In the genomic region with DNA sequence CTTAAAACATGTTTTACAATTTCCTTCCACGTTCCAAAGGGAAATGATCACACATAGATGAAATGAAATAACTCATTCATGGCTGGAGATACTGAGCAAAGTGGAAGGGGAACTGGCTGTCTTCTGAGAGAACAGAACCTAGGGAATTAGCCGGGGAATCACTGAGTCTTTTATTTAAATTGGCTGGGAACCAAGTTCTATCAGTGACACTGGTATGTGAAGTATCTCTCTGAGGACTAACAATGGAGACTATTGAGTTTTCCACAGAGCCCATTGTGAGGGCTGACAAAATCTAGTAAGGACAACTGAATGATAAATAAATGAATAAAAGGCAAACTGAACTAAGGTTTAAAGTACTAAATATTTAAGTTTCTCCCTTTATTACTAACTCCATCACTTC, we compare ENCODE assay signal across 19 mouse cellular contexts.
A peak's percentile ranks its signal among the peaks of the same experiment; 100 is the strongest.
DNase-seq lines count a peak whose midpoint lies in the region; ATAC-seq lines count a peak whose summit lies in the region.
"Had no signal": no experiment of that assay in that cellular context is flagged by ENCODE, and none has a peak within 500 bp of the region (broad histone marks: within the 10 kb centered on the region; RNA-seq: fewer than 3 reads in every experiment).

No protein-coding gene starts in this region.

- no peak overlapping the region for H3K4me2 ChIP-seq in forebrain, embryonic 12.5 days
- no peak overlapping the region for H3K4me2 ChIP-seq in kidney, embryonic 16.5 days (replicated peaks; ENCODE audit: low read depth, low read length)
- H3K4me2 ChIP-seq in hindbrain, embryonic 14.5 days (replicated peaks) = no peak overlapping the region
- H3K4me2 ChIP-seq: limb, embryonic 15.5 days; midbrain, embryonic 12.5 days; stomach, embryonic 15.5 days had no signal

- no peaks in the 10 kb centered on the region for H3K36me3 ChIP-seq in forebrain, embryonic 12.5 days (replicated peaks)
- no peaks in the 10 kb centered on the region for H3K36me3 ChIP-seq in forebrain, embryonic 10.5 days (replicated peaks)
- H3K36me3 ChIP-seq in kidney, embryonic 16.5 days (ENCODE audit: insufficient read depth, low read length) = no peaks in the 10 kb centered on the region
- no peaks in the 10 kb centered on the region for H3K36me3 ChIP-seq in hindbrain, embryonic 14.5 days (replicated peaks; ENCODE audit: control insufficient read depth, insufficient read depth)
- H3K36me3 ChIP-seq: limb, embryonic 15.5 days; midbrain, embryonic 12.5 days; stomach, embryonic 15.5 days had no signal

- 0 out of 2 replicates have a peak, but pooled peaks have one; percentile 47 for ATAC-seq in forebrain, embryonic 12.5 days (ENCODE audit: low FRiP score)
- ATAC-seq in kidney, embryonic 16.5 days (ENCODE audit: low FRiP score, low TSS enrichment) = peak; percentile 35; the same call in 1 of the 2 replicates
- peak; percentile 60; the same call in 1 of the 2 replicates for ATAC-seq in hindbrain, embryonic 14.5 days (ENCODE audit: low FRiP score)

- H3K27ac ChIP-seq in forebrain, embryonic 12.5 days = no peak overlapping the region
- H3K27ac ChIP-seq in forebrain, embryonic 10.5 days = no peak overlapping the region
- H3K27ac ChIP-seq in kidney, embryonic 16.5 days (ENCODE audit: low read length) = no peak overlapping the region
- no peak overlapping the region for H3K27ac ChIP-seq in hindbrain, embryonic 14.5 days
- H3K27ac ChIP-seq: limb, embryonic 15.5 days; midbrain, embryonic 12.5 days; stomach, embryonic 15.5 days had no signal

- H3K4me3 ChIP-seq in forebrain, embryonic 12.5 days (replicated peaks) = no peak overlapping the region
- H3K4me3 ChIP-seq in forebrain, embryonic 10.5 days = no peak overlapping the region
- H3K4me3 ChIP-seq in kidney, embryonic 16.5 days (ENCODE audit: low read length) = no peak overlapping the region
- no peak overlapping the region for H3K4me3 ChIP-seq in hindbrain, embryonic 14.5 days (replicated peaks; ENCODE audit: low read length)
- H3K4me3 ChIP-seq: erythroblast, embryonic 14.5 days; limb, embryonic 15.5 days; midbrain, embryonic 12.5 days; stomach, embryonic 15.5 days had no signal

- no peak for DNase-seq in forebrain, embryonic 10.5 days (ENCODE audit: extremely low spot score, low spot score)
- DNase-seq in kidney, postnatal 25 days = no peak
- DNase-seq in R1 (ENCODE audit: low read depth, low spot score) = peak; percentile 1
- DNase-seq in hindbrain, embryonic 14.5 days (ENCODE audit: low spot score) = peak; percentile 29
- DNase-seq in thymus, postnatal 25 days = no peak
- DNase-seq in gastrocnemius, postnatal 25 days = no peak
- DNase-seq: adrenal gland, postnatal 25 days; cerebellum, adult 8-10 months; kidney, adult 18-20 months; kidney, postnatal 4 days; lung, postnatal 4 days; right cerebral cortex, postnatal 14 days; thymus, adult 2 months had no signal

- H3K4me1 ChIP-seq in forebrain, embryonic 12.5 days = peaks cover 6% of the 10 kb centered on the region; the same call in 1 of the 2 replicates
- H3K4me1 ChIP-seq in forebrain, embryonic 10.5 days = peaks cover 3% of the 10 kb centered on the region; the same call in 1 of the 2 replicates
- H3K4me1 ChIP-seq in kidney, embryonic 16.5 days (ENCODE audit: insufficient read depth, low read length) = no peaks in the 10 kb centered on the region
- no peaks in the 10 kb centered on the region for H3K4me1 ChIP-seq in hindbrain, embryonic 14.5 days (replicated peaks; ENCODE audit: control insufficient read depth, insufficient read depth, low read length)
- H3K4me1 ChIP-seq: limb, embryonic 15.5 days; midbrain, embryonic 12.5 days; stomach, embryonic 15.5 days had no signal

- 13% methylated on average over 2 of the region's 2 CpGs for WGBS in forebrain, embryonic 12.5 days
- WGBS in forebrain, embryonic 10.5 days = 40% methylated on average over 2 of the region's 2 CpGs
- 20% methylated on average over 2 of the region's 2 CpGs for WGBS in kidney, embryonic 16.5 days
- 14% methylated on average over 2 of the region's 2 CpGs for WGBS in hindbrain, embryonic 14.5 days

- H3K27me3 ChIP-seq in forebrain, embryonic 12.5 days = no peaks in the 10 kb centered on the region
- H3K27me3 ChIP-seq in forebrain, embryonic 10.5 days (ENCODE audit: poor library complexity, severe bottlenecking) = no peaks in the 10 kb centered on the region
- no peaks in the 10 kb centered on the region for H3K27me3 ChIP-seq in kidney, embryonic 16.5 days (ENCODE audit: insufficient read depth, low read length)
- no peaks in the 10 kb centered on the region for H3K27me3 ChIP-seq in hindbrain, embryonic 14.5 days (ENCODE audit: control insufficient read depth, insufficient read depth, low read length)
- H3K27me3 ChIP-seq: limb, embryonic 15.5 days; midbrain, embryonic 12.5 days; stomach, embryonic 15.5 days had no signal

- H3K9me3 ChIP-seq in forebrain, embryonic 12.5 days = no peaks in the 10 kb centered on the region
- no peaks in the 10 kb centered on the region for H3K9me3 ChIP-seq in forebrain, embryonic 10.5 days
- H3K9me3 ChIP-seq in kidney, embryonic 16.5 days (ENCODE audit: low read length) = no peaks in the 10 kb centered on the region
- no peaks in the 10 kb centered on the region for H3K9me3 ChIP-seq in hindbrain, embryonic 14.5 days (ENCODE audit: control insufficient read depth, low read length)
- H3K9me3 ChIP-seq: limb, embryonic 15.5 days; midbrain, embryonic 12.5 days; stomach, embryonic 15.5 days had no signal

- no peak overlapping the region for H3K9ac ChIP-seq in forebrain, embryonic 12.5 days
- H3K9ac ChIP-seq in kidney, embryonic 16.5 days (replicated peaks; ENCODE audit: low read length) = no peak overlapping the region
- no peak overlapping the region for H3K9ac ChIP-seq in hindbrain, embryonic 14.5 days
- H3K9ac ChIP-seq: limb, embryonic 15.5 days; midbrain, embryonic 12.5 days; stomach, embryonic 15.5 days had no signal

Comparison
In these comparisons a context has a peak if more than half of its experiments do, and no peak if none do; other contexts are left out.
1. DNase-seq: peak in R1 (single experiment) and hindbrain, embryonic 14.5 days (single experiment); none in forebrain, embryonic 10.5 days (single experiment), kidney, postnatal 25 days (0 of 2), thymus, postnatal 25 days (single experiment) and gastrocnemius, postnatal 25 days (single experiment).
2. Peak in every context shown above with its lines, with median percentiles within 50 percentile points of each other: ATAC-seq.